Mouse (Mus musculus) activated CD4-positive, CD25-positive, alpha-beta regulatory T cell, adult 4 months (primary cell): ENCODE data around the gene Fndc9. TPM values are rescaled to one million over a fixed set of nuclear protein-coding genes. Genes with fewer than 3 reads are reported as not detected.

Experiments
- ATAC-seq: one replicate; pipeline ENCODE4 v1.8.0; 2017
- polyA plus RNA-seq, 2 experiments: library from polyadenylated mRNA; unstranded; fragments of 100-300 nt; shearing (Covaris generic); gene quantifications; one replicate each; pipeline ENCODE4 v1.2.1; 2017

The Fndc9 gene
- polyA plus RNA-seq, 2 experiments from 2014 or later: 0.71 to 0.94 TPM

DNA sequence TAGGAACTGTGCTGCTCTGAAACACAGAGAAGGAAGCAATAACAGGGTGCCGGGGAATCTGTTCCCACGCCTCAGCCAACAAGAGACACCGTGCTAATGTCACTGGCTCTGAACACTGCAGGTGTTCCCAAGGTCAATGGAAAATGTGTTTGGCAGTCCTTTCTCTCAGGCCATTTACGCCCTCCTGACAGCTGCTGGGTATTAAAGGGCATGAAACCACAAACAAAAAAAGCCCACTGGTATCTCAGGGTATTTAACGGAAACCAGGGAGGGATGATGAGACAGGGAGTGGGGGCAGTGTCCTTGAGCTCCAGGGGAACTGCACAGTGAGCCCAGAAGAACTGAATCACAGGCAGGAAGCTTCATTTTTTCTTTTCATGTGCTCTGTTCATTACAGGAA is 42.8 kb downstream of the Fndc9 start:
- no peak for ATAC-seq

DNA sequence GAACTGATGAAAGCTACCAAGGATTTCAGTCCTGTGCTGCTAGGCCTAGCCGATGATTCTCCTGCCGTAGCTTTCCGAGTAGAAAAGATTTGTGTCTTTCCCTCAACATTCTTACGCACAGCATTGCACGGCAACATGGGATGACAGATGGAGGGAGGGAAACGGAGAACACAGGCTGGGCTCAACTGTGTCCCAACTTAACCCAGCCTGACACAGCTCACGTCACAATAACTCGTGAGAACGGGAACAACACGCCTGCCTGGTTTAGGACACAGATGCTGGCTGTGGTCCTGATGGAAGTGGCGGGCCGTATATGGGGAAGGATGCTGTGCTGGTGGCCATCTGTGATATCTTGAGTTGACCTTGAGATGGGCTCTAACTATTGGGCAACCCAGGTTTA is 43.4 kb downstream of the Fndc9 start:
- ATAC-seq: no peak

GRCm38 (mm10) chr11:46282612-46283011 is 47.3 kb downstream of the Fndc9 start:
- ATAC-seq: no peak

GRCm38 (mm10) chr11:46283800-46284199 is 48.5 kb downstream of the Fndc9 start:
- ATAC-seq: no peak

DNA sequence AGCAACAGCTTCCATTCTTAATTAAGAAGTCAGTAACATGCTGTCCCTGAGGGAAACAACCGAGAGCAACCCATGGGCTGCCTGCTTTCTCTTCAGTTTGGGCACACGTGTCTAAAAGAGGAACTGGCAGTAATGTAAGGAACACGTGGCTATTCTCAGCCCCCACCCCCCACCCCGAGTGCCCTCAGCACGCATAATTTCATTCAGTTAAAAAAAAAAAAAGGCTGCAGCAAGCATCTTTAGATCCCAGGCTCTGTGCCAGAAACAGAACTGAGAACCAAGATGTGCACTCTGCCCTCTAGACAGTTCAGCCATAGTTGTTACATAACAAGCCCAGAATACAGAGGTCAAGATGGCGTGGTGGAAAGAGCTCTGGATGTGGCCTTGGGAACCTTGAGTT is 51.5 kb downstream of the Fndc9 start:
- ATAC-seq: no peak

DNA sequence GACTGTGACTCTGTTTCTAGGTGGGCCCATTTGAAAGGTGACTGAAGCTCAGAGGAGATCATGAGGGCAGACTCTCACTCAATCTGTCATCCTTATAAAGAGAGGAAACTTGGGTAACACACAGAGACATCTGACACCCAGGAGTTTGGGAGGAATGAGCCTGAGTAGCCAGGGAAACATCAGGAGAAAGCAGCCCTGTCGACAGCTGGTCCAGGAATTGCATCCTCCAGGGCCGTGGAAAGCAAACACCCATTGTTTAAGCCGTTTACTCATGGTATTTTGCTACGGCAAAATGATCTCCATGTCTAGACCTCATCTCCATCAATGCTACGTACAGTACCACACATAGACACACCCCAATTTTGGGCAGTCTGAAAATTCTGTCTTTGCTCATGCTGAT is 52.8 kb downstream of the Fndc9 start:
- ATAC-seq: no peak

DNA sequence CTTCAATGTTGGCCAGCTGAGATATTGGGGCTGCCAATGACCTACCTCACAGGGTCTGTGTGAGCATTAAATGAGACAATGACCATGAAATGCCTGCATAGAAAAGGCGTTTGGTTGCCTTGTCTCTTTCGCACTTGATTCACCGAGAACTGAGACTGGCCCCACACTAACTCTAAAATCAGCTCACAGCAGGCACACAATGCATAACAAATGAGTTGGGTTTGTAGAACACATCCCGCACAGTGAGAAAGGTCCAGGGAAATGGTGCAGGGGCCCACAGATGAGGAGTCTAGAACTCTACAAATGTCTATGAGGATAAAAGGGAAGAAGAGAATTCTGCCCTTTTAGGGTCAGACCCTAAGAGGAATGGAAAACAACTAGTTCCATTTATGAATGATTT is 53.7 kb downstream of the Fndc9 start:
- ATAC-seq: no peak

Other genes with a start within 250 kb of the Fndc9 start
- 10 to 100 TPM; 19.9 to 53.2 TPM for gene Gm12166, start 183.2 kb upstream of the Fndc9 start, polyA plus RNA-seq
- gene Adam19, start 179.5 kb upstream of the Fndc9 start, polyA plus RNA-seq: 10 to 100 TPM; 74.6 to 85.8 TPM
- under 1 TPM in 1 of 2 experiments, not detected in 1; 0.41 TPM for gene Nipal4, start 69.0 kb upstream of the Fndc9 start, polyA plus RNA-seq
- 10 to 100 TPM; 66.7 to 74.4 TPM for gene Cyfip2, start 77.3 kb downstream of the Fndc9 start, polyA plus RNA-seq
- gene Itk, start 154.0 kb downstream of the Fndc9 start, polyA plus RNA-seq: 100 to 1,000 TPM; 102 to 115 TPM
- gene Fam71b, start 161.0 kb downstream of the Fndc9 start, polyA plus RNA-seq: not detected
- gene Med7, start 201.4 kb downstream of the Fndc9 start, polyA plus RNA-seq: 10 to 100 TPM; 41.5 to 42.1 TPM
- 1 to 10 TPM; 5.5 to 8.1 TPM for gene Havcr2, start 219.4 kb downstream of the Fndc9 start, polyA plus RNA-seq